8 mouse cellular contexts compared by ENCODE assay signal in the genomic region with DNA sequence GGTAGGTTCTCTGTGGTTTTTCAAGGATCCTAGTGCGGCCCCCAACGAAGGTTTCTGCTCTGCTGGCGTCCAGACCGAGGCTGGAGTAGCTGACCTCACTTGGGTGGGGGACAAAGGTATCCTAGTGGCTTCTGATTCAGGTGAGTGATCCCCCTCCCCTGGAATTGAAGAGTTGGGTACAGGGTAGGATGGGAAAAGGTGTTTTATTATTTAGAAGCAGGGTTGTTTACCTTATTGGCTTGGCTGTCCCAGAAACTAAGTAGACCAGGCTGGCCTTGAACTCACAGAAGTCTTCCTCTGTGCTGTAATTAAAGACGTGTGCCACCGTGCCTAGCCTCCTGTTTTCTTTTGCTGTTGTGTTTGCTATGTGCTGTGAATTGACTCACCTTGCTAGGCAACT. TPM values are rescaled to one million over a fixed set of nuclear protein-coding genes. Genes with fewer than 3 reads are reported as not detected.
DNase-seq lines count a peak whose midpoint lies in the region; ATAC-seq lines count a peak whose summit lies in the region.

A gene (minus strand): TSS at position 101 of the 400 bp plus-strand sequence.

- H3K27me3 ChIP-seq in kidney, embryonic 14.5 days (ENCODE audit: control insufficient read depth, insufficient read depth, low read length) = no peaks in the 10 kb centered on the region
- no peaks in the 10 kb centered on the region for H3K27me3 ChIP-seq in megakaryocyte, embryonic 14.5 days (replicated peaks)

- H3K27ac ChIP-seq in kidney, embryonic 14.5 days (ENCODE audit: low read depth, low read length) = peak within 1 kb of the TSS; percentile 73; the same call in 1 of the 2 replicates

- peak within 1 kb of the TSS; percentile 79 for H3K4me2 ChIP-seq in kidney, embryonic 14.5 days (replicated peaks; ENCODE audit: low read depth, low read length)

- no peak for DNase-seq in kidney, adult 18-20 months
- no peak for DNase-seq in adrenal gland, postnatal 14 days
- no peak for DNase-seq in gastrocnemius, postnatal 10 days
- DNase-seq in cerebellum, postnatal 25 days = no peak
- no peak for DNase-seq in yolk sac, embryonic 10.5 days (ENCODE audit: low spot score)

- peak; percentile 19 for ATAC-seq in kidney, embryonic 14.5 days (ENCODE audit: low FRiP score, low TSS enrichment)
- no peak for ATAC-seq in inflammation-experienced regulatory T-cells, adult 6 months

- peak within 1 kb of the TSS; percentile 94 for H3K9ac ChIP-seq in kidney, embryonic 14.5 days (ENCODE audit: low read depth, low read length)

- no peaks in the 10 kb centered on the region for H3K9me3 ChIP-seq in kidney, embryonic 14.5 days (ENCODE audit: control insufficient read depth, low read length)
- H3K9me3 ChIP-seq in megakaryocyte, embryonic 14.5 days = no peaks in the 10 kb centered on the region

- WGBS in kidney, embryonic 14.5 days = 5% methylated on average over 6 of the region's 6 CpGs

- peaks cover 18% of the 10 kb centered on the region for H3K4me1 ChIP-seq in kidney, embryonic 14.5 days (ENCODE audit: control insufficient read depth, insufficient read depth, low read length)
- peaks cover 60% of the 10 kb centered on the region for H3K4me1 ChIP-seq in megakaryocyte, embryonic 14.5 days

- peak within 1 kb of the TSS; percentile 91 for H3K4me3 ChIP-seq in kidney, embryonic 14.5 days (ENCODE audit: low read length)
- H3K4me3 ChIP-seq in megakaryocyte, embryonic 14.5 days (replicated peaks) = peak within 1 kb of the TSS; percentile 99

- peaks cover 56% of the 10 kb centered on the region for H3K36me3 ChIP-seq in kidney, embryonic 14.5 days (ENCODE audit: control insufficient read depth, insufficient read depth, low read length)
- H3K36me3 ChIP-seq in megakaryocyte, embryonic 14.5 days (replicated peaks; ENCODE audit: low read length) = peaks cover 79% of the 10 kb centered on the region

RNA-seq across cellular contexts. Expression of the gene that starts here (rescaled TPM):
- 515 and 618 TPM in 2 replicates for polyA plus RNA-seq in kidney, embryonic 14.5 days (2014; fragmentation: Nextera tagmentation; extraction: Ambion mirVana)
- total RNA-seq in adrenal gland, postnatal 14 days (2021) = 478 and 481 TPM in 2 replicates
- total RNA-seq in gastrocnemius, postnatal 10 days (2021) = 100 to 1,000 TPM; 528 to 633 TPM
- polyA plus RNA-seq in inflammation-experienced regulatory T-cells, adult 6 months (2017; shearing (Covaris generic)) = 100 to 1,000 TPM; 356 to 533 (median 366) TPM
- 260 and 290 TPM in 2 replicates for polyA plus RNA-seq in megakaryocyte, embryonic 14.5 days (2012; ENCODE audit: insufficient read depth, low replicate concordance)
